Mouse (Mus musculus) embryo, embryonic 10.5 days (tissue): ENCODE measurements around the gene Tnrc6b.

ENCODE experiments used
- DNase-seq: peaks from one replicate; pipeline ENCODE4 v3.0.0-alpha.2; 2015; ENCODE audit warnings: low spot score

The Tnrc6b gene

GRCm38 (mm10) chr15:80710608-80711363 is at the start of gene Tnrc6b:
TSS of gene Tnrc6b (plus strand) at chr15:80711313.
- peak; percentile 99 for DNase-seq

GRCm38 (mm10) chr15:80664444-80664843 is 46.7 kb upstream of the Tnrc6b start:
- DNase-seq, result no peak

DNA sequence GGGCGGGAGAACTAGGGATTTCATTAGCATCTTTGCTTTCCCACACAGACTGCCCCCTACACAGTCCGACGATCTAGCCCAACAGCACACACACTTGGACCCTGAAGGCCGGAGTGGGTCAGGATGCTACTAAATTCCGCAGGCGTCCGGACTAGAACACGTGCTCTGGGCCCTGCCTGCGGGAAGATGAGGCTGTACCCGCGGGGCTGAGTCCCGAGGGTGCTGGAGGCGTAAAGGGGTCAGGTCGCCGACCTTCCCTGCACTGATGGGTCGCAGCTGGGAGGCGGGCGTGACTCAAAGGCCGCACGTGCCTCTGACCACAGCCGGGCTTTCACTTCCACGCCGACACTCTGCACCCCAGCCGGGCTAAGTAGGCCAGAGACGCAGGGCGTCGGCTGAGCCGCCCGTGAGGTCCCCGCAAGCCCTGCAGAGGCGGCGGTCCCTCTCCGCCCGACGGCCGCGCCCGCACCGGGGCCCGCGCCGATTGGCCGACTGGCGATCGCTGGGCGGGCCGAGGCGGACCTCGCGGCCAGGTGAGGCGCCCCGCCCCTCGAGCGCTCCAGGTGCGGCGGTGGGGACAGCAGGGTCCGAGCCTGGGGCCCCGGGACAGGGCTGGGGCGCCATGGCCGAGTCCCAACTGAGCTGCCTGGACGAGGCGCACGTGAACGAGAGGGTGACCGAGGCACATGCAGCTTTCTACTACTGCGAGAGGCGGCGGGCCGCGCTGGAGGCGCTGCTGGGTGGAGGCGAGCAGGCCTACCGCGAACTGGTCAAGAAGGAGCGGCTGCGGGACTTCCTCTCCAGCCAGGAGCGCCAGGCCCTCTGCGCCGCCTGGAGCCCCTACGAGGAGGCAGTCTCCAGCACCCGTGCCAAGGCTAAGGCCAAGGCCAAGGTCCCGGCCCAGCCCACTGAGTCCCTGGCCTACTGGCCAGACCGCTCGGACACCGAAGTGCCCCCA is 39.5 kb upstream of the Tnrc6b start, which contains the start of gene Fam83f:
Gene Fam83f (plus strand): TSS at position 553 of the 958 bp plus-strand sequence.
- peak; percentile 46 for DNase-seq

GRCm38 (mm10) chr15:80672810-80673209 is 38.3 kb upstream of the Tnrc6b start:
- no peak for DNase-seq

- DNase-seq, result no peak
These were observed 37.6 kb upstream of the Tnrc6b start for GRCm38 (mm10) chr15:80673337-80674095.

DNA sequence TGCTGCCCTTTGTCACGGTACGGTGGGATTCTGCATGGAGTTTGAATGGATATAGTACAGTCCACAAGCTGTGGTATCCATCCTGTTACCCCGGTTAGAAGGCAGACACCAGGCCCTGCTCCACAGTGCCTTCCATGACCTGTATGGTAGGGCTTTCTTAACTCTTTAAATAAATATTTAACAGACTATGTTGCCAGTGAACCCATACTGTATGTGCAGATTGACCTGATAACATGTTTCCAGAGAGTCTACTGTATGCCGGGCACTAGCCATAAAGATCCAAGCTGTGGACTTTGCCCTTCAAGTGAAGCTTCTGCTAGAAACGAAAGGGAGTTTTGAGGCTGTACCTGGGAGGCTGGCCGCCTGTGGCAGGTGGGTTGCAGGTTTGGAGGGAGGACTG is 36.4 kb upstream of the Tnrc6b start:
- DNase-seq, result no peak

- no peak for DNase-seq
These were observed 31.4 kb upstream of the Tnrc6b start for GRCm38 (mm10) chr15:80679515-80680215.

DNA sequence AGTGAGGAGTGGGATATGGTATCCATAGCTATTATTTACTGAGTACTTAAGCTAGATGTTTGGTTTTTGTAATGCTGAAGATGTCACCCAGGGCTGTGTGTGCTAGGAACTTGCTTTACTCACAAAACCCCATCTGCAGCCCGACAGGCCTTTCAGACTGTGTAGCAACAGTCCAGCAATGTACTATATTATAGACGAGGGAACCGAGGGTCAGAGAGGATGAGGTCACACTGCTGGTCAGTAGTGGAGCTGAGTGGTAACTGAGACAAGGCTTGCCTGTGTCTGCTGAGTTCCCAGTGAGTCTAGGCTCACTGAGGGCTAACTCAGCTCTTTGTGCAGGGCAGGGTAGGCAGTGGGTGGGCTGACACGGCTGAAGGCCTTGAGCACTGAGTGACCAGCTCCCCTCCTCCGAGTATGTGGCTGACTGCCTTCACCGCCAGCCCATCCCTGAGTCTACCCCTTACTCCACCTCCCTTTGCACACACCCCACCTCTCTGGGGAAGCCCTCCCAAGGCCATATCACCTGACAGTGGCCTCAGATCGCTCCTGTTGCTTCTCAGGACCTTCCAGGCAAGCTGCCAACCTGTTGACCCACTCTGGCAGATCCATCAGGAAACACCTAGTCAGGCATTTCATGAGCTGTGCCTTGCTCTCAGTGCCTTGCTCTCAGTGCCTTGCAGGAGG is 30.6 kb upstream of the Tnrc6b start:
- no peak for DNase-seq

- no peak for DNase-seq
These were observed 29.6 kb upstream of the Tnrc6b start for GRCm38 (mm10) chr15:80681466-80681881.

DNA sequence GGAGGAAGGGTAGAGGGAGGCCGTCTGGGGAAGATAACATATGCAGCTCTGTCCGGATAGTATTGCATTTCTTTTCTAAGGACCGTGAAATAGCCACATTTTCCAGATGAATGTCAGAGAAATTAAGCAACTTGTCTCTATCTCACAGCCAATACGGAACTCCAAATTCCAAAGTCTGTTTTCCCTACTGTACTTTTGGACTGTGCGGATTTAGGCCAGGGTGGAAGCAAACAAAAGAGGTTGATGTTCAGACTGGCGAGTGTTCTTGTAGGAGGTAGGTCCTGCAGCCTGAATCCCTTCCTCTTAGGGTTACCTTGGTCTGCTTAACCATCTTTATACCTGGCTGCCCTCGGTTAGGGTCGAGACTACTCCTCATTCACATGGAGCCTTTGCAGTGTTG is 28.8 kb upstream of the Tnrc6b start:
- DNase-seq, result no peak

DNA sequence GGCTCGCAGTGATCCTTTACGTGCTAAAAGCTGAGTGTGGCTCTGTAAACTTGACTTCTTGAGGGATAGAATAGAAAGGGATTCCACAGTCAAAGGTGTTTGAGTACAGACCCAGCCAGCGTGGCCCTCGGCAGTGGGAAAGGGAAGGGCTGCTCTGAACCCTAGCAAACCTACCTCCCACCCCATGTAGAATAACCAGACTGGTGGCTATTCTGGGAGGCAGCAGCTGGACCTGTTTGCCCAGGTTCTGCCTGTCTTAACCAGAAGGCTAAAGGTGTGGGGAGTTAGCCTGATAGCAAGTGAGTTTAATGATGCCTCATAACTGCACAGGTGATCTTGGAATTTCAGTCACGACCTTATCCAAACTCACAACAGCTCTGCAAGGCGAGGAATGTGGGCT is 28.0 kb upstream of the Tnrc6b start:
- no peak for DNase-seq

DNA sequence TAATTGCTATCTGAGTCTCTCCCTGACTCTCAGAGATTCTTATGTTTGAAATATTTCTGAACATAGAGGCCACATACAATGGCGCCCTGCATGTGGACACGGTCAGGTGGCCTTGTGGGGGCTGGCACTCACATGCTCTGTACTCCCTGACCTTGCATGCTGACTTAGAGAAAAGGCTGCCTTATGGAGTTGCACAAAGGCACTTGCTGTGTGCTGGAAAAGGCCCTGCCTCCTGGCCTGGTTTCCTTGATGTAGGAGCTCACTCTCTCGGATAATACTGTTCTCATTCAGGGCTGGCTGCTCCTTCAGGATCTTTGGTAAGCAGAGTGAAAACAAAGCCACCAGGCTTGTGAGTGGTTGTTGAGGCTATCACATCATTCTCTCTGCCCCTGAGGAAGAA is 27.1 kb upstream of the Tnrc6b start:
- no peak for DNase-seq

GRCm38 (mm10) chr15:80684786-80685602 is 26.1 kb upstream of the Tnrc6b start:
- peak; percentile 47 for DNase-seq

DNA sequence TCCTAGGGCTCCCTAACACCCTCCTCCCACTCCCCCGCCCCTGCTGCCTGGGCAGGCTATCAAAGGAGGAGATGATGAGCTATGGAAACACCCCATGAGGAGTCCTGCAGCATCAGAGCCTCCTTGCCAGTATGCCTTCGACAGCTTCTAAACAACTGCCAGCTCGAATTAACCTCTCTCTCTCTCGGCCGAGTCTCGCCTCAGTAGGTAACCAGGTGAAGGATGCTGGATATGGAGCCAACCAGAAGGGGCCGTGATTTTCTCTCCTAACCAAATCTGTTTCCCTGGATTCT is 25.6 kb upstream of the Tnrc6b start:
- DNase-seq, result no peak

DNA sequence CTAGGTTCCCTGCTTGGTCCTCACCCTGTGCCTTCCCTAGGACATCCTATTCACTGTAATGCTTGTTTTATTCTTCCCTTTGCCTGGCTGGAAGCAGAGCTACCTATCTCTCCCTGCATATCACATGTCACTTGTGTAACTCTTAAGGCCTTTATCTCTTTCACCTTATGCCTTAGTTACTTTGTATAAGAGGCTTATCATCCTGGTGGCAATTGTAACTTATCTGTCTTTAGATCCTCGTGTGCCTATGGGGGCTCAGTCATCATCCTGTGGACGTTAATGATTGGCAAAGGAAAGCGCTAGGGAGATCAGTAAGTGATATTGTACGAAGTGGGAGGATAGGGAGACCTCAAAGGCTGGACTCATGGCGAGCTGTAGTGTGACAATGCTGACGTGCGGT is 22.6 kb upstream of the Tnrc6b start:
- DNase-seq, result no peak

- DNase-seq, result no peak
These were observed 17.6 kb upstream of the Tnrc6b start for GRCm38 (mm10) chr15:80693492-80693891.

DNA sequence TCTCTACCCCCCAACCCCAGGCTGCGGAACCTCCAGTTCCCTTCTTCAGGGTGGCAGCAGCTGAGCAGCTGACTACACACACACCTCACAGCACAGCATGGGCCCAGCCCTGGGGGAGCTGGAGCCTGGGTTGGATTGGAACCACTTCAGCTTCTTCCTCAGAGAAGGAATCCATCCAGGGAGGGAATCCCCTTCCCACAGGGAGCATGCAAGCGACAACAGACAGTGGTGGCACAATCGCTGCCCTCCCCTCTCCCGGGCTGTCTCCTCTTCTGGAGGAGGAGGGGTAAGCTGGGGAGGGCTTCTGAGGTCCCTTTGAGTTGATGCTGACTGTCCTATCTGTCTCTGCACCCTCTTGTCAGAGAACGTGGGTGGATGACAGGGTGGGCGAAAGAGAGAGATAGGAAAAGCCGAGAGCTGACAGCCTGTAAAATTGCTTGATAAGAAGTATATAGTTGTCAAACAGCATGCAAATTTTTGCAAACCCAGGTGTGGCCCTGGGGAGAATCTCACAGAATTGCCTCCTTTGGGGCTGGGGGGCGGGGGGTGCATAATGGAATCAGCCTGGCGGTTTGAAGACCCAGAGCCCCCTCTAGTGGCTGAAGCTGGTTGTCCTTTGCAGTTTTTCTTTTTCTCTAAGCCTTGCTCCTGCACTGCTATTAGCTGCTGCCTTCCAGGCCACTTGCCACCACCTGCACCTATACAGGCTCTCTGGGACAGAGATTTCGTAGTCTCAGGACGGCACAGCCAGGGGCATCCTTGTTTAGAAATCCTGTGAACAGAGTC is 16.8 kb upstream of the Tnrc6b start:
- peak; percentile 79 for DNase-seq

- DNase-seq, result no peak
These were observed 13.5 kb upstream of the Tnrc6b start for GRCm38 (mm10) chr15:80697564-80697963.

DNA sequence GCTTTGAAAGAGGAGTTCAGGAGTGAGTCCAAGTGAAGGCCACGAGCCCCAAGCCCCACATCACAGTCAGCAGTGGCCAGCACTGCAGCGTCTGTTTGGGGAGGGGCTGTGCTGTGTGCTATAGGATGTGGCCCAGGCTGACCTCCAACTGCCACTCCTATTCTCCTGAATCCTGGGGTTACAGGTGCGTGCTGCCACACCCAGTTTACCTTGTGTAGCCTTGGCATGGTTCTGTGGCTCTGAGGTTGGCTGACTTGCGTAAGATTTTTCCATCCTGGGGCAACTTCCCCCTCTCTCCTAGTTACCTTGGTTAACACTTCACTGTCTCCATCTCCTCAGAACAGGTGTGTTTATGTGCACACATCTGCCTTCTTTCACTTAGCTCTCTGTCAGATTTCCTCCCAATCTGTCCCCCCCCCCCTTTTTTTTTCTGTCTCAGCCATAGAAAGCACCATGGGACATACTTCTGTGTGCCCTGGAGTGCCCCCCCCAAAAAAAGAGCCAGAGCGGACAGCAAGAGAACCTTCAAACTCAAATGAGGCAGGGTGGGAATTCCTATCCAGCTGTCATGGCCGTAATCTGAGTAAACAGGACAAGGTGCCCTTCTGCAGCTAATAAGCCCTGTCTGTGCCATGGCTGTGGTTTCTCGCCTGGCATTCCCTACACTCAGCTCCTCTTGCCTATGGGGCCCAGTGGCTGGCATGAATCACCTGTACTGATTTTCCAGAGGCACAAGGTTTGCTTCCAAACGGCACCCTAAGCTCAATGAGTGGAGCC is 9.4 kb upstream of the Tnrc6b start:
- no peak for DNase-seq
